Mouse (Mus musculus): ENCODE measurements at regions not wholly inside any gene's neighbourhood (a gene's known extent, or its start where the extent isn't known, plus 50 kb on each side); places are given as distances from the start of the nearest gene placed in this dataset.

DNA sequence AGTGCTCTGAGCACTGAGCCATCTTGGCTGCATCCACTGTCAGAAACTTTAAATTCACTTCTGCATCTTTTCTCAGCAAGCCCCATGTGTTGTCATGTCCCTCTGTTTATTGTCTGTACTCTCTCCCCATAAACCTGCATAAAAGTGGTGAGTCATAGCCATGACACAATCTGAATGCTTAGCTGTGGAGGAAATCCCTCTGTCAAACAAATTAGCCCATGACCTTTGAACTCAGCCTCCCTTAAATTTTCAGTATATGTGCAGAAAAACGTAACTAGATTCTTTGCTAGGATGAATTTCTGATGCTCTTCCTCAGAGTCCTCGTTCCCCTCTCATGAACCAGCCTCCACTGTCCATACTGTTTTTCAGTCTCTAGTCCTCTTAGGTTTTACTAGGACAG is 337.4 kb upstream of the Meis1 start:
- H3K27me3 ChIP-seq (ENCODE audit: insufficient read depth, low read length), result peaks cover 11% of the 10 kb centered on the region; the same call in 1 of the 2 replicates
- 84% methylated on average over 2 of the region's 2 CpGs for WGBS
- no peak overlapping the region for H3K9ac ChIP-seq
- ATAC-seq (no peak), DNase-seq (no peak)
- no peak for TF ChIP-seq CTCF (IDR thresholded peaks at IDR 0.05; ENCODE audit: low read depth)
- no peak overlapping the region for H3K27ac ChIP-seq (ENCODE audit: low read depth, low read length)
- no peaks in the 10 kb centered on the region for H3K9me3 ChIP-seq (ENCODE audit: low read length)
- no peaks in the 10 kb centered on the region for H3K4me1 ChIP-seq (ENCODE audit: insufficient read depth)
- no peak overlapping the region for H3K4me2 ChIP-seq (ENCODE audit: low read depth)
- no peaks in the 10 kb centered on the region for H3K36me3 ChIP-seq (ENCODE audit: insufficient read depth)
- no peak overlapping the region for H3K4me3 ChIP-seq (ENCODE audit: low read depth, low read length)

DNA sequence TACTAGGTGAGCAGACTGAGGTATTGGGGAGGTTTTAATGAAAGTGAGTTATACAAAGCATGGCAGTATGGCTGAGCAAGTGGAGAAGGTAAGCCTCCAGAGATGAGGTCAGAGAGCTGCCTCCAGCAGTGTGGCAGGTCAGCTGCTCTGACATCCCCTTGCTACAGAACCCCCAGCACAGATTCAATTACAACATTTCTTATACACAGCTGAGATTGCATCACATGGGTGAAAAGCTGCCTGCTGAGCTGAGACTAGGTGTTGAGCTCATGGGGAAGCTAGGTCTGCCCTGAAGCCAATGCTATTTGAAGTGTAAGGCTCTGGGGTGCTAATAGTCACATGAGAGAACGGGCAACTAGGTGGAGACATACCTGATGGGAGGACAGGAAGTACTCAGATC is 350.4 kb upstream of the Meis1 start:
- Histone ChIP-seq H3K9me3 (ENCODE audit: low read length) (no peaks in the 10 kb centered on the region), H3K27ac (ENCODE audit: low read depth, low read length) (no peak overlapping the region), H3K27me3 (ENCODE audit: insufficient read depth, low read length) (no peaks in the 10 kb centered on the region), H3K9ac (no peak overlapping the region), H3K4me3 (ENCODE audit: low read depth, low read length) (no peak overlapping the region), H3K36me3 (ENCODE audit: insufficient read depth) (no peaks in the 10 kb centered on the region), H3K4me2 (ENCODE audit: low read depth) (no peak overlapping the region), H3K4me1 (ENCODE audit: insufficient read depth) (no peaks in the 10 kb centered on the region)
- TF ChIP-seq CTCF (IDR thresholded peaks at IDR 0.05; ENCODE audit: low read depth), result no peak
- WGBS, result 71% methylated on average over 1 of the region's 1 CpGs
- no peak for ATAC-seq
- no peak for DNase-seq

- no peak overlapping the region for H3K9ac ChIP-seq
- H3K4me3 ChIP-seq (ENCODE audit: low read depth, low read length), result no peak overlapping the region
- H3K36me3 ChIP-seq (ENCODE audit: insufficient read depth), result no peaks in the 10 kb centered on the region
- H3K27ac ChIP-seq (ENCODE audit: low read depth, low read length), result no peak overlapping the region
- no peak overlapping the region for H3K4me2 ChIP-seq (ENCODE audit: low read depth)
- ATAC-seq (no peak), DNase-seq (no peak)
- H3K9me3 ChIP-seq (ENCODE audit: low read length), result no peaks in the 10 kb centered on the region
- no peak for TF ChIP-seq CTCF (IDR thresholded peaks at IDR 0.05; ENCODE audit: low read depth)
- no peaks in the 10 kb centered on the region for H3K4me1 ChIP-seq (ENCODE audit: insufficient read depth)
- no peaks in the 10 kb centered on the region for H3K27me3 ChIP-seq (ENCODE audit: insufficient read depth, low read length)
- WGBS, result 59% methylated on average over 5 of the region's 5 CpGs
Measured at GRCm38 (mm10) chr11:19373476-19373875, 354.7 kb upstream of the Meis1 start.

GRCm38 (mm10) chr11:19380935-19381334 is 362.1 kb upstream of the Meis1 start:
- 64% methylated on average over 2 of the region's 2 CpGs for WGBS
- H3K4me1 ChIP-seq (ENCODE audit: insufficient read depth), result no peaks in the 10 kb centered on the region
- H3K4me2 ChIP-seq (ENCODE audit: low read depth), result no peak overlapping the region
- no peaks in the 10 kb centered on the region for H3K9me3 ChIP-seq (ENCODE audit: low read length)
- H3K9ac ChIP-seq, result no peak overlapping the region
- H3K4me3 ChIP-seq (ENCODE audit: low read depth, low read length), result no peak overlapping the region
- ATAC-seq, result no peak
- no peak for DNase-seq
- no peak for TF ChIP-seq CTCF (IDR thresholded peaks at IDR 0.05; ENCODE audit: low read depth)
- no peak overlapping the region for H3K27ac ChIP-seq (ENCODE audit: low read depth, low read length)
- no peaks in the 10 kb centered on the region for H3K27me3 ChIP-seq (ENCODE audit: insufficient read depth, low read length)
- no peaks in the 10 kb centered on the region for H3K36me3 ChIP-seq (ENCODE audit: insufficient read depth)

DNA sequence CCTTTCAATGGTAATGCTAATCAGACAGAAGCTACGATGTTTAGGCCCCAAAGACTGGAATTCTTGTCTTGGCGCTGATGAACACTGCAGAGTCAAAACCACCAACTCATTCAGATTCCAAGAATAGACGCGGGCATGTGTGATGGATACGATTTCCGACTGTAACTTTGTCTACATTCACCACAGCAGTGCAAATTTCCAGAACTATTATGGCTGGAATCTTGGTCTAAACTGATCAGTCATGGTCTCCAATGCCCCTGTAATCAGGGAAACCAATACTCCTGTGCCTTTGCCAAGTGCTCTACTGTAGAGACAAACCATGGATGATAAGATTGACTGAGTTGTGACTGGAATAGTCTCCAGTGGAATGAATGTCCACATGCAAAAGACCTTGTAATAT is 370.4 kb upstream of the Meis1 start:
- DNase-seq (no peak), ATAC-seq (no peak)
- Histone ChIP-seq H3K27me3 (ENCODE audit: insufficient read depth, low read length) (no peaks in the 10 kb centered on the region), H3K4me1 (ENCODE audit: insufficient read depth) (no peaks in the 10 kb centered on the region), H3K4me2 (ENCODE audit: low read depth) (no peak overlapping the region), H3K36me3 (ENCODE audit: insufficient read depth) (no peaks in the 10 kb centered on the region), H3K9ac (no peak overlapping the region), H3K9me3 (ENCODE audit: low read length) (no peaks in the 10 kb centered on the region), H3K4me3 (ENCODE audit: low read depth, low read length) (no peak overlapping the region), H3K27ac (ENCODE audit: low read depth, low read length) (no peak overlapping the region)
- 91% methylated on average over 6 of the region's 6 CpGs for WGBS
- TF ChIP-seq CTCF (IDR thresholded peaks at IDR 0.05; ENCODE audit: low read depth), result no peak

GRCm38 (mm10) chr11:19392190-19392589 is 373.4 kb upstream of the Meis1 start:
- no peak overlapping the region for H3K9ac ChIP-seq
- H3K4me3 ChIP-seq (ENCODE audit: low read depth, low read length), result no peak overlapping the region
- no peaks in the 10 kb centered on the region for H3K36me3 ChIP-seq (ENCODE audit: insufficient read depth)
- DNase-seq, result no peak
- H3K27me3 ChIP-seq (ENCODE audit: insufficient read depth, low read length), result no peaks in the 10 kb centered on the region
- no peak overlapping the region for H3K27ac ChIP-seq (ENCODE audit: low read depth, low read length)
- H3K4me2 ChIP-seq (ENCODE audit: low read depth), result no peak overlapping the region
- ATAC-seq, result no peak
- no peak for TF ChIP-seq CTCF (IDR thresholded peaks at IDR 0.05; ENCODE audit: low read depth)
- H3K9me3 ChIP-seq (ENCODE audit: low read length), result no peaks in the 10 kb centered on the region
- H3K4me1 ChIP-seq (ENCODE audit: insufficient read depth), result no peaks in the 10 kb centered on the region
- 68% methylated on average over 1 of the region's 1 CpGs for WGBS

DNA sequence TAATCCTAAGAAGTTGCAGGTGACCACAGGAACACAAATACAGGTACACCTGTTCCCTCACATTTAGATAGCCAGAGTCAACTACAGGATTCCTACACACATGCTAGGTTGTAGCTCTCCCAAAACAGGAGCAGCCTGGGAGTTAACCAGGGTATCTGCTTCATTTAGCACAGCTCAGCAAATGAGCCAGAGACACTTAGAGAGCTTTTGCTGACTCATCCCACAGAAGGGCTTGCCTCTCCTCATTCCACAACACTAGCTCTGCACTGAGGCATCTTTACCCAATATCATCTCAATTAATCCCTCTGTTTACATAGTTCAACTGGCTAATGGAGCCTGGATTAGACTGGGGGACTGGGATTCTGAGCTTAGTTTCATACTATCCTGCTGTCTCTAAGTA is 375.6 kb upstream of the Meis1 start:
- TF ChIP-seq CTCF (IDR thresholded peaks at IDR 0.05; ENCODE audit: low read depth), result no peak
- ATAC-seq (no peak), DNase-seq (no peak)

DNA sequence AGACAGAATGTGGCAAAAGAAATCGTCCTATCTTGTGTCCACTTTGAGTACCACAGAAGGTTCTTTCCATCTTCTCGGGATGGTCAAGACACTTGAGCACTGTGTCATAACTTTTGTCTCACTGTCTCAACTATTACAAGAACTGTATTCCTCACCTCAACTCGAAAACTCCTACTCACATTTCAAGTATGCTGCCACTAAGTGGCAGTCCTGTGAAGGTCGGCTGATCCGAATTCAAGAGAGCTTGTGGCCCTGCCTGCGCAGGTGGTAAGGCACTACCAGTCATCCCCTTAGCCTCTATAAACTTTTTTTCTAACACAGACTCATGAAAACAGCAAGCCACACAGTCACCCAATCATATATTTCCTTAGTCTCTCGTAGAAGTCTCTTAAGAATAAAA is 381.6 kb upstream of the Meis1 start:
- no peaks in the 10 kb centered on the region for H3K36me3 ChIP-seq (ENCODE audit: insufficient read depth)
- H3K9me3 ChIP-seq (ENCODE audit: low read length), result no peaks in the 10 kb centered on the region
- H3K4me2 ChIP-seq (ENCODE audit: low read depth), result no peak overlapping the region
- DNase-seq, result no peak
- no peak overlapping the region for H3K27ac ChIP-seq (ENCODE audit: low read depth, low read length)
- no peak for ATAC-seq
- H3K27me3 ChIP-seq (ENCODE audit: insufficient read depth, low read length), result no peaks in the 10 kb centered on the region
- TF ChIP-seq CTCF (IDR thresholded peaks at IDR 0.05; ENCODE audit: low read depth), result no peak
- H3K9ac ChIP-seq, result no peak overlapping the region
- no peak overlapping the region for H3K4me3 ChIP-seq (ENCODE audit: low read depth, low read length)
- H3K4me1 ChIP-seq (ENCODE audit: insufficient read depth), result no peaks in the 10 kb centered on the region
- 87% methylated on average over 7 of the region's 7 CpGs for WGBS

More for the DNA sequence above, 375.6 kb upstream of the Meis1 start:
- Histone ChIP-seq H3K36me3 (ENCODE audit: insufficient read depth) (no peaks in the 10 kb centered on the region), H3K27ac (ENCODE audit: low read depth, low read length) (no peak overlapping the region), H3K9ac (no peak overlapping the region), H3K27me3 (ENCODE audit: insufficient read depth, low read length) (no peaks in the 10 kb centered on the region), H3K4me1 (ENCODE audit: insufficient read depth) (no peaks in the 10 kb centered on the region), H3K9me3 (ENCODE audit: low read length) (no peaks in the 10 kb centered on the region), H3K4me2 (ENCODE audit: low read depth) (no peak overlapping the region), H3K4me3 (ENCODE audit: low read depth, low read length) (no peak overlapping the region)
